15 mouse cellular contexts compared by ENCODE assay signal in genomic region chr17:83848482-83848881, GRCm38 (mm10). TPM values are rescaled to one million over a fixed set of nuclear protein-coding genes. Genes with fewer than 3 reads are reported as not detected.
DNase-seq lines count a peak whose midpoint lies in the region; ATAC-seq lines count a peak whose summit lies in the region.
"Had no signal": no experiment of that assay in that cellular context is flagged by ENCODE, and none has a peak within 500 bp of the region (broad histone marks: within the 10 kb centered on the region; RNA-seq: fewer than 3 reads in every experiment).

No protein-coding gene starts in this region.

- intact Hi-C loops in left cerebral cortex, postnatal 25 days (cut with DNase I), result loop anchor here (5.0 kb wide), 1 partner anchor 336 kb away; no protein-coding TSS in a partner anchor

- 40% methylated on average over 4 of the region's 4 CpGs for WGBS in intestine, embryonic 16.5 days
- WGBS in midbrain, embryonic 16.5 days, result 72% methylated on average over 4 of the region's 4 CpGs

- no peaks in the 10 kb centered on the region for H3K9me3 ChIP-seq in intestine, embryonic 16.5 days (ENCODE audit: control insufficient read depth, low read length)
- no peaks in the 10 kb centered on the region for H3K9me3 ChIP-seq in midbrain, embryonic 16.5 days (replicated peaks; ENCODE audit: control insufficient read depth, low read length, poor library complexity, severe bottlenecking)
- H3K9me3 ChIP-seq: forebrain, embryonic 12.5 days; G1E; hindbrain, embryonic 15.5 days; kidney, embryonic 15.5 days; neural tube, embryonic 12.5 days had no signal

- no peak overlapping the region for H3K27ac ChIP-seq in intestine, embryonic 16.5 days (ENCODE audit: low read length)
- 0 out of 2 replicates have a peak overlapping the region, but pooled peaks have one; percentile 56 for H3K27ac ChIP-seq in midbrain, embryonic 16.5 days (ENCODE audit: low read length)
- H3K27ac ChIP-seq: heart, adult 2 months; hindbrain, embryonic 15.5 days; kidney, embryonic 15.5 days; neural tube, embryonic 12.5 days had no signal

- H3K27me3 ChIP-seq in intestine, embryonic 16.5 days (replicated peaks; ENCODE audit: control insufficient read depth, insufficient read depth, low read length), result no peaks in the 10 kb centered on the region
- no peaks in the 10 kb centered on the region for H3K27me3 ChIP-seq in midbrain, embryonic 16.5 days (ENCODE audit: control insufficient read depth, insufficient read depth, low read depth, low read length)
- H3K27me3 ChIP-seq: hindbrain, embryonic 15.5 days; kidney, embryonic 15.5 days; neural tube, embryonic 12.5 days had no signal

- H3K4me2 ChIP-seq in intestine, embryonic 16.5 days (ENCODE audit: low read depth, low read length), result no peak overlapping the region
- H3K4me2 ChIP-seq in midbrain, embryonic 16.5 days (ENCODE audit: low read length), result no peak overlapping the region
- H3K4me2 ChIP-seq: forebrain, embryonic 12.5 days; hindbrain, embryonic 15.5 days; kidney, embryonic 15.5 days; neural tube, embryonic 12.5 days had no signal

- H3K4me3 ChIP-seq in intestine, embryonic 16.5 days (ENCODE audit: low read length), result no peak overlapping the region
- no peak overlapping the region for H3K4me3 ChIP-seq in midbrain, embryonic 16.5 days (ENCODE audit: low read depth, low read length)
- H3K4me3 ChIP-seq: forebrain, embryonic 12.5 days; heart, adult 2 months; hindbrain, embryonic 15.5 days; kidney, embryonic 15.5 days; neural tube, embryonic 12.5 days had no signal

- H3K9ac ChIP-seq in intestine, embryonic 16.5 days (ENCODE audit: low read depth, low read length), result no peak overlapping the region
- H3K9ac ChIP-seq in midbrain, embryonic 16.5 days (ENCODE audit: low read depth, low read length), result no peak overlapping the region
- H3K9ac ChIP-seq: forebrain, embryonic 12.5 days; hindbrain, embryonic 15.5 days; kidney, embryonic 15.5 days; neural tube, embryonic 12.5 days had no signal

- H3K36me3 ChIP-seq in intestine, embryonic 16.5 days (ENCODE audit: control insufficient read depth, insufficient read depth, low read length), result no peaks in the 10 kb centered on the region
- no peaks in the 10 kb centered on the region for H3K36me3 ChIP-seq in midbrain, embryonic 16.5 days (ENCODE audit: control insufficient read depth, insufficient read depth, low read length)
- H3K36me3 ChIP-seq: forebrain, embryonic 12.5 days; G1E; hindbrain, embryonic 15.5 days; kidney, embryonic 15.5 days; neural tube, embryonic 12.5 days had no signal

- peak; percentile 57; the same call in 1 of the 2 replicates for ATAC-seq in intestine, embryonic 16.5 days
- ATAC-seq in midbrain, embryonic 16.5 days, result 0 out of 2 replicates have a peak, but pooled peaks have one; percentile 6

- DNase-seq in 416B (ENCODE audit: low read depth) (peak; percentile 55), A20 (ENCODE audit: low read depth, low spot score) (peak; percentile 91)
- no peak for DNase-seq in left cerebral cortex, postnatal 25 days (ENCODE audit: low spot score in 2 of 2)
- DNase-seq in cerebellum, adult 9-10 months, result no peak
- DNase-seq in adrenal gland, adult 8-10 months, result no peak
- DNase-seq: layer of hippocampus, adult 9-11 months; lung, adult 2 months had no signal

- H3K4me1 ChIP-seq in intestine, embryonic 16.5 days (ENCODE audit: control insufficient read depth, insufficient read depth, low read length), result peaks cover 22% of the 10 kb centered on the region; the same call in 1 of the 2 replicates
- peaks cover 9% of the 10 kb centered on the region; the same call in 1 of the 2 replicates for H3K4me1 ChIP-seq in midbrain, embryonic 16.5 days (ENCODE audit: control insufficient read depth, insufficient read depth, low read length)

RNA-seq across cellular contexts. Expression of gene Haao, which starts 0.7 kb away (rescaled TPM):
- 1.5 and 2.3 TPM in 2 replicates for polyA plus RNA-seq in intestine, embryonic 16.5 days (2015; fragmentation: Nextera tagmentation; extraction: Ambion mirVana)
- polyA plus RNA-seq in midbrain, embryonic 16.5 days (2015; fragmentation: Nextera tagmentation; extraction: Ambion mirVana), result 0.23 TPM in 1 of 2 replicates, not detected in the other
- not detected for total RNA-seq in left cerebral cortex, postnatal 25 days (2021)
- 1 to 10 TPM in 1 of 4 experiments, under 1 TPM in 3; 0.64 to 1.0 (median 0.83) TPM for total RNA-seq in adrenal gland, adult 8-10 months (2022)
- polyA plus RNA-seq: forebrain, embryonic 12.5 days; neural tube, embryonic 12.5 days had no signal

Comparison
In these comparisons a context has a peak if more than half of its experiments do, and no peak if none do; other contexts are left out.
1. DNase-seq: peak in 416B (single experiment) and A20 (single experiment); none in left cerebral cortex, postnatal 25 days (0 of 2), cerebellum, adult 9-10 months (single experiment) and adrenal gland, adult 8-10 months (single experiment).